Mouse (Mus musculus): ENCODE measurements around the gene Vmn1r78. TPM values are rescaled to one million over a fixed set of nuclear protein-coding genes. Genes with fewer than 3 reads are reported as not detected.
"Not testable (repeated sequence)": the region's sequence is repeated elsewhere in the genome, so short reads cannot be mapped to it uniquely, and the experiment has no call there.

The Vmn1r78 gene
- not detected in 2 replicates for total RNA-seq (2017)

- no peak for ATAC-seq (replicated peaks; ENCODE audit: low read depth, poor library complexity, severe bottlenecking)
Observed at GRCm38 (mm10) chr7:12149957-12150356, at the start of gene Vmn1r78. Gene Vmn1r78 (plus strand): TSS chr7:12150257.

DNA sequence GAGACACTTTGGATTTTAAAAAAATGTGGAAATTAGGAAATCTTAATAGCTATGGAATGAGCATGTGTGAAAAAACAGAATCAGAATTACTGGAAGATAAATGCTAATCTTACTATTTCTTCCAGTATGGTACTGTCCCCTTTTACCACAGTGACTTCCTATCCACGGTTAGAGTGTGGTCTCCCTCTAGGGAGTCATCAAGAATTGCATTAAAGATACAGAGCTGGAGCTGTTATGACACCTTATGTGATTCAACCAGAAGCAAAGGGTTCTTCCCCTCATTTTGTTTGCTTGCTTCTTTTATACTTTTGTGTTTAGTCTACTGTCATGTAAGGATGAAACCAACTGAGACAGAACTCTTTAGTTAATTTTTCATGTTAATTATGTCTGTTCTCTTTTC, 6.4 kb downstream of the Vmn1r78 start:
- 0 out of 2 replicates have a peak, but pooled peaks have one; percentile 58 for ATAC-seq (replicated peaks; ENCODE audit: low read depth, poor library complexity, severe bottlenecking)

DNA sequence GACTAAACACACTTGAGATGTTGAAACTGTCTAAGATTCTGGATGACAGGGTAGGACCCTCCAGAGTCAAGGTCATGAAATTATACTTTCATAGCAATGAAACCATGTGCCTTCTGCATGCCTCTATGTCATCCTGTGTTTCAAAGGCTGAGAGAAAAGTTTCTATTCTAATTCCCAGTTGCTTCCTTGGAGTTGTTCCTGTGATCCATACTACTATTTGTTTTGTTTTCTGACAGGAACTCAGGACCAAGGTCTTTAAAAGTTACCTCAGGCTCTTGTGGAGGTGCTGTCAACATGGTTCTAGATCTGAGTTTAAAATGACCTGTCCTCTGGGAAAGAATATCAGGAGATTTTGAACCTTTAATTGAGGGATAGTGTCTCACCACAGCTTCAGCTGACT, 20.9 kb downstream of the Vmn1r78 start, which contains the start of gene Vmn1r79:
Gene Vmn1r79 (plus strand): TSS at position 301 of the 400 bp plus-strand sequence.
- not testable (repeated sequence) for ATAC-seq (replicated peaks; ENCODE audit: low read depth, poor library complexity, severe bottlenecking)

GRCm38 (mm10) chr7:12172926-12173325, 22.9 kb downstream of the Vmn1r78 start:
- not testable (repeated sequence) for ATAC-seq (replicated peaks; ENCODE audit: low read depth, poor library complexity, severe bottlenecking)

DNA sequence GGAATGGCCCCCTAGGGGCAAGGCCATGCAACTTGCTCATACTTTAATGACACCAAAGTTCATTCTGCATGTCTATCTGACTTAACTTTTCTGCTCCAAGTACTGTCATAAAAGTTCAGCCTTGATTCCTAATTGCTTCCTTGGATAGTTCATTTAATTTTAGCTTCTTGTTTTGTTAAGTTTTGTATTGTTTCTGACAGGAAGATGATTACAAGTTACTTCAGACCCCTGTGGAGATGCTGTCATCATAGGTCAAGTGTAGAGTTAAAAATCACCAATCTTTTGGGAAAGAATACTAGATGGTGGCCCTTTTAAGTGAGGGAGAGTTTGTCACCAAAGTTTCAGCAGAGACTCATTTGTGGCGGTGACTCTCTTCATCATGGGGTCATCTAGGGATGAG, 38.9 kb downstream of the Vmn1r78 start, which contains the start of gene Vmn1r80:
Gene Vmn1r80 (plus strand): TSS at position 301 of the 400 bp plus-strand sequence.
- ATAC-seq (replicated peaks; ENCODE audit: low read depth, poor library complexity, severe bottlenecking), result no peak

DNA sequence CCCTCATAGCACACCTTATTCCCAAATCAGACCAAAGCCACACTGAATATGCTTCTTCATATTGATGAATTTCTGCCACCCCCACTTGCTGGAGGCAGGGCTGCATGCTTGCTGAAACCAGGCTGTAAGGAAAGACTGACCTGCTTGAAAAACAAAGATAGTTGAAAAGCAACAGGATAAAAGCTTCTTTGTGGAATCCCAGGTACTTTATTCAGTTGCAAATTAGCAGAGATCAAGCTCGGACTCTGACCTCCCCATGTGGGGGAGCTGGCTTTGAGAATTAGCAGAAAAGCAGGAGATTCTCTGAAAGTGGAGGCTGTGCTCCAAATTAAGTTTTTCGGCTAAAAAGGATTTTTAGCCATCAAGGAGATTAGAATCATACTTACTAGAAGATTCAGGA, 54.1 kb downstream of the Vmn1r78 start:
- no peak for ATAC-seq (replicated peaks; ENCODE audit: low read depth, poor library complexity, severe bottlenecking)

Other genes starting within 250 kb of the Vmn1r78 start
- gene Vmn1r76, start 212.0 kb upstream of the Vmn1r78 start, total RNA-seq (2017), result not detected in 2 replicates
- not detected in 2 replicates for gene Vmn1r77, start 113.5 kb upstream of the Vmn1r78 start, total RNA-seq (2017)
- not detected in 2 replicates for gene Vmn1r79, start 21.0 kb downstream of the Vmn1r78 start, total RNA-seq (2017)
- gene Vmn1r80, start 39.0 kb downstream of the Vmn1r78 start, total RNA-seq (2017), result not detected in 2 replicates
- gene Vmn1r81, start 118.0 kb downstream of the Vmn1r78 start, total RNA-seq (2017), result not detected in 2 replicates
- not detected in 2 replicates for gene Vmn1r82, start 150.2 kb downstream of the Vmn1r78 start, total RNA-seq (2017)
- not detected in 2 replicates for gene Vmn1r83, start 179.2 kb downstream of the Vmn1r78 start, total RNA-seq (2017)
- gene Vmn1r84, start 219.0 kb downstream of the Vmn1r78 start, total RNA-seq (2017), result not detected in 2 replicates